Mouse (Mus musculus) hindbrain, embryonic 11.5 days (tissue): Measurements from ENCODE around the gene Wtip. TPM values are rescaled to one million over a fixed set of nuclear protein-coding genes. Genes with fewer than 3 reads are reported as not detected.
"Not testable (repeated sequence)": the region's sequence is repeated elsewhere in the genome, so short reads cannot be mapped to it uniquely, and the experiment has no call there.

Experiments used
- ATAC-seq: fragments of 200-750 bp; cut with Nextera tagmentation; 2 replicates; pipeline ENCODE4 v1.8.0; 2017; ENCODE audit warnings: mild to moderate bottlenecking, moderate TSS enrichment, moderate library complexity; ENCODE audit not compliant: low FRiP score
- DNase-seq: peaks from one replicate; pipeline ENCODE4 v3.0.0-alpha.2; 2015; ENCODE audit warnings: low spot score
- H3K27ac ChIP-seq: fragments of 300-500 bp; sonication (generic); 2 replicates; pipeline ENCODE4 v1.5.1; 2014; ENCODE audit warnings: mild to moderate bottlenecking, low read depth, low read length
- H3K27me3 ChIP-seq: fragments of 300-500 bp; sonication (generic); 2 replicates; pipeline ENCODE4 v1.6.1; 2014; ENCODE audit warnings: mild to moderate bottlenecking, low read length, moderate library complexity, mixed read lengths; ENCODE audit not compliant: control insufficient read depth, insufficient read depth
- H3K36me3 ChIP-seq: fragments of 300-500 bp; sonication (generic); 2 replicates; pipeline ENCODE4 v1.6.1; 2014; ENCODE audit warnings: mild to moderate bottlenecking, low read length, moderate library complexity, mixed read lengths; ENCODE audit not compliant: control insufficient read depth, insufficient read depth
- H3K4me1 ChIP-seq: fragments of 300-500 bp; sonication (generic); replicated peaks from 2 replicates; pipeline ENCODE4 v1.6.1; 2014; ENCODE audit warnings: low read length, mixed read lengths; ENCODE audit not compliant: control insufficient read depth, insufficient read depth
- H3K4me2 ChIP-seq: fragments of 300-500 bp; sonication (generic); replicated peaks from 2 replicates; pipeline ENCODE4 v1.6.1; 2014; ENCODE audit warnings: mild to moderate bottlenecking, low read depth, low read length
- H3K4me3 ChIP-seq: fragments of 300-500 bp; sonication (generic); 2 replicates; pipeline ENCODE4 v1.5.1; 2014; ENCODE audit warnings: low read depth, low read length
- H3K9ac ChIP-seq: fragments of 300-500 bp; sonication (generic); 2 replicates; pipeline ENCODE4 v1.6.1; 2014; ENCODE audit warnings: low read depth, low read length
- H3K9me3 ChIP-seq: fragments of 300-500 bp; sonication (generic); 2 replicates; pipeline ENCODE4 v1.6.1; 2016; ENCODE audit warnings: low read length; ENCODE audit not compliant: control insufficient read depth
- WGBS: fragments of 180-500 bp; shearing (Covaris S2); extraction: QIAGEN DNeasy Blood & Tissue Kit; methylation state at CpG from one replicate; pipeline ENCODE4 v1.1.7; 2014; 5-methylcytosine and 5-hydroxymethylcytosine counted together
- polyA plus RNA-seq: library from polyadenylated mRNA; unstranded; fragments of >200 nt; fragmentation: Nextera tagmentation; extraction: Ambion mirVana; gene quantifications from 2 replicates; pipeline ENCODE4 v1.2.1, GENCODE M21; 2014

Gene Wtip
- polyA plus RNA-seq, 1 experiment from 2014 or later, result 4.0 TPM

DNA sequence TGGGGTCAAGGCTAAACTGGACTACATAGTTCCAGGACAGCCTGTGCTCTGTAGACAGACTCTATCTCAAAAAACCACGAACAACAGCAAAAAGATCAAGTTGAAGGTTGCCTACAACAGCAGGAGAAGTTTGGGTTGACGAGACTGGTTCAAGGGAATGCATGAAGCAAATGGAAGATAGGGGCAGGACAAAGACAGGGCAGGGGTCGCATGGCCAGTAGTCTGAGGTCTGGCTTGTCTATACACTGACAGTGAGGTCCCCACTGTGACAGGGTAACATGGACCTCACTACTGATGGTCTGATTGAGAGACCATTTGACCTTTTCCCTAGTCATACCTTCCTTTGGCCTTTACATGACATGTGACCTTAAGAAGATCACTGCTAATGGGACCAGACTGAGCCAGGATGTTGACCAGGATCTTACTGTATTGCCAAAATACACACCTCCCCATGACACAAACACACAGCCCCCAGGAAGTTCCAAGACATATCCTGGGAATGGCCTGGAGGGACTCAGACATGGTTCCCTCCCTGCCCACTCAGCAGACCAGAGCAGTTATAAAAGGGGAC is 38.1 kb downstream of the Wtip start, which contains the start of gene Scgb1b30:
Gene Scgb1b30 (plus strand): TSS at position 521 of the 571 bp plus-strand sequence.
- no peaks in the 10 kb centered on the region for H3K36me3 ChIP-seq
- no peak within 1 kb of the TSS for H3K27ac ChIP-seq
- H3K4me3 ChIP-seq, result no peak within 1 kb of the TSS
- no peak for ATAC-seq
- H3K4me1 ChIP-seq, result no peaks in the 10 kb centered on the region
- no peak for DNase-seq
- H3K27me3 ChIP-seq, result no peaks in the 10 kb centered on the region
- WGBS, result 83% methylated on average over 3 of the region's 3 CpGs
- H3K9ac ChIP-seq, result no peak within 1 kb of the TSS
- H3K4me2 ChIP-seq, result no peak within 1 kb of the TSS
- no peaks in the 10 kb centered on the region; the same call in 1 of the 2 replicates for H3K9me3 ChIP-seq

- WGBS, result 75% methylated on average over 5 of the region's 5 CpGs
- not testable (repeated sequence) for ATAC-seq, DNase-seq, H3K9me3 ChIP-seq, H3K4me2 ChIP-seq, H3K9ac ChIP-seq, H3K27ac ChIP-seq, H3K4me1 ChIP-seq, H3K36me3 ChIP-seq, H3K27me3 ChIP-seq, H3K4me3 ChIP-seq
Measured at GRCm38 (mm10) chr7:34068132-34068531, 64.9 kb downstream of the Wtip start.

Other genes with a start within 250 kb of the Wtip start
- gene Scgb2b26, start 188.2 kb downstream of the Wtip start, polyA plus RNA-seq, result not detected in 2 replicates
- not detected in 2 replicates for gene Scgb2b27, start 119.3 kb downstream of the Wtip start, polyA plus RNA-seq
- gene Scgb1b27, start 111.8 kb downstream of the Wtip start, polyA plus RNA-seq, result not detected in 2 replicates
- not detected in 2 replicates for gene Scgb1b30, start 37.8 kb downstream of the Wtip start, polyA plus RNA-seq
- gene Uba2, start 36.3 kb upstream of the Wtip start, polyA plus RNA-seq, result 256 and 268 TPM in 2 replicates
- gene Pdcd2l, start 63.4 kb upstream of the Wtip start, polyA plus RNA-seq, result 63.8 and 79.6 TPM in 2 replicates
- 267 and 282 TPM in 2 replicates for gene Gpi1, start 97.1 kb upstream of the Wtip start, polyA plus RNA-seq
- 1.1 TPM in 1 of 2 replicates, not detected in the other for gene Gm6096, start 117.8 kb upstream of the Wtip start, polyA plus RNA-seq
- gene 4931406P16Rik, start 180.3 kb upstream of the Wtip start, polyA plus RNA-seq, result 28.5 and 40.3 TPM in 2 replicates